Mouse (Mus musculus): ENCODE measurements at regions not wholly inside any gene's neighbourhood (a gene's known extent, or its start where the extent isn't known, plus 50 kb on each side); places are given as distances from the start of the nearest gene placed in this dataset.
"Not testable (repeated sequence)": the region's sequence is repeated elsewhere in the genome, so short reads cannot be mapped to it uniquely, and the experiment has no call there.

DNA sequence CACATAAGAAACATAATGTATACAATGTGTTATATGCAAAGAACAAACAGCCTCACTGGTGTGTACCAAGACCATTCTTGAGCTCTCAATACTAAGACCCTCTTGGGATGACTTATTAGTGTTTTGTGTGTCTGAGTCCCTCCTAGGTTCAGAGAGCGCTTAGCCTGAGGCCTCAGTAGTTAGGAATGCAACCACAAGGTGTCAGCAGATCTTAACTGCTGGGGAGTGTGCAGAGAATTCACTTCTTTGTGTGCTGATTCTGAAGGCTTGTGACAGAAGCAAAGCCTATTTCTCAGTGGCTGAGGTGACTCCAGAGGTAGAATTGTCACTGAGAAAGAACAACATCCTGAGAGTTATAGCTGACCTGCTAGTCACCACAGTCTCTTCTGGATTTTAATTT is 816.9 kb upstream of the Olfr1507 start:
- not testable (repeated sequence) for TF ChIP-seq POLR2A, CTCF (IDR thresholded peaks at IDR 0.05; ENCODE audit: insufficient read depth, low read depth, low read length)

Data from olfactory bulb, adult 2 months (tissue).